Mouse (Mus musculus): ENCODE measurements at regions not wholly inside any gene's neighbourhood (a gene's known extent, or its start where the extent isn't known, plus 50 kb on each side); places are given as distances from the start of the nearest gene placed in this dataset.

DNA sequence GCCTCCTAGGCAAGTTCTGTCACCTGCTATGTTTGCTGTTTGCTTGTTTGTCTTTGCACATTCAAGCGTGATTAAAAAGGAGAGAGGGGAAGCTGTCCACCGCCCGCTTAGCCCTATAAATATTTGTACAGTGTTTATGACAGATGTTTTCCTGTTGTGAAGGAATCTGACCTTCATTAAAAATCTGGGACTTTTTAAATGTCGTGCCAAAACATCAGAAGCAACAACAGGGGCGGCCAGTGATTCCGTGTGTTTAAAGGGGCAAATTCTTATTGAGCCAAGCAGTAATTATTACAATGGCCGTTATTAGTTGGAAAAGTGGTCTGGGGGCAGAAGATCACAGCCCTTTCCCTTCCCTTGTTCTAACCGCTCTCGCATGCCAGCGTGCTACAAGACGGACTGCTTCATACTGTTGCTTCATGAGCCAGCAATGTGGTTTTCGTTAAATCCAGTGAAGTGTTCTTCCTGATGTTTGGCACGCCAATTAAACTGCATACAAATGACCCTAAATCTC lies 119.3 kb downstream of the Gas1 start:
- no peak for DNase-seq

GRCm38 (mm10) chr13:60054531-60054930 lies 122.6 kb downstream of the Gas1 start:
- DNase-seq = no peak

DNA sequence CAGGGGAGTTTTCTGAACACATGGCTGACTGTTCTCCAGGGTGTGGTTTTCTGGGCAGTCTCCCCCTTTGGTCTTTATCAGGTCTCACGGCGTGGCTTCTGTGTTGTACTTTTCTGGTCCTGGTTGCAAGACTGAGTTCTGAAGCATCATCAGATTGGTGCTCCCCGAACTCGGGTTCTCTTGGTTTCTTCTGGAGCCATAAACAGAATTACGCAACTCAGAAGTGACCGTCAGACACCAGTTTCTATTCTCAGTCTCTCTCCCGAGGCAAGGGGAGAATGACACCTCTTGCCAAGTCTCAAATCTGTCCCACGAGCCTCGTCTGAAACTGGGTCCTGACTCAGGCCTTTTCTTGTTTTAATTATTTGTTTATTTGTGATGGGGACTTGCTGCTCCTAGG lies 123.1 kb downstream of the Gas1 start:
- no peak for DNase-seq

DNA sequence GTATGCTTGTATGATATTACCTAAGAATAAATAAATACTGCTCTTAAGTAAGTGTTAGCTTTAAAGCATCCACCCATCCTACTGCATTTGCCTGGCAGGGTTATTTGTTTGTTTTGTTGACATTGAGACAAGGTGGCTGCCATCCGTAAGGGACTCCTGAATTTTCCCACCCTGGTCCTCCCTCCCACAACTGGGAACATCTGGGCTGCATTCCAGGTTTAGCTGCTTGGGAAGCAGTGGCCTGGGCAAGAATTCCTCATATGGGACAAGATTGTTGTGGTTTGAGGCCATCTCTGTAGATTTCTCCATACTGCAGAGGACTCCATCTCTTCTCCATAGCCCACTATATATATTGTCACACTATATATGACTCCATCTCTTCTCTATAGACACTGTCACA lies 125.3 kb downstream of the Gas1 start:
- DNase-seq = no peak

DNA sequence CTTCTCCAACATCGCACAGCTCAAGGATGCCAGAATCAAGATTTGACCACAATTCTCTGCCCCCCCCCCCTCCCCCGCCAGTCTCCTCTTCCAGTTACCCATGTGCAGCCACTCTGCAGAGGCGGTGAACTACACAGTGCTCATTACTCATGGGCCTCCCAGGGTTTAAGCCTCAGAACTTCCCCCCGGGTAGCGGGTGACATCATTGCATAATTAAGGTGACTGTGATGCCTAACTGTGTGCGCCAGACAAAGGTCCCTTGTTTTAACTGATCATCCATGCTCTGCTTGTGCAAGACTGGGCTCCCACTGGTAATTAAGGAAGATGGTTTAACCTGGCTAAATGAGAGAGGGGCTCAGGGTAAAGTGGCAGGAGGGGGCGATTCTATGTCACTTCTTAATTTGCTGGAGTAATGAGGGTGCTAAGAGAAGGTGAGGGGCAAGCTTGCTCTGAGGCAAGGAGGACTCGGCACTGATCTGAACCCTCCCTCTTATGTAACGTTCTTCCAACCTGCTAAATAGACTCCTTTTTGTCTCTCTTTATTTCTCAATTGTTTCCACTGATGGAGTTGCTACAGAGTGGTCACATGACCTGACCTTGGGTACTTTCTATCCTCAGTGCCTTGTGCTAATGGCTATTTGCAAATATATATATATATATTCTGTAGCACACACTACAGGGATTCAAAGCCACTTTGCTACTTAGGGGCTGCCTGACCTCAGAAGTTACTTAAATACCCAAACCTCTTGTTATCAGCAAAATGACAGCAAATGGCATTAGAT lies 126.2 kb downstream of the Gas1 start:
- peak; percentile 67 for DNase-seq

DNA sequence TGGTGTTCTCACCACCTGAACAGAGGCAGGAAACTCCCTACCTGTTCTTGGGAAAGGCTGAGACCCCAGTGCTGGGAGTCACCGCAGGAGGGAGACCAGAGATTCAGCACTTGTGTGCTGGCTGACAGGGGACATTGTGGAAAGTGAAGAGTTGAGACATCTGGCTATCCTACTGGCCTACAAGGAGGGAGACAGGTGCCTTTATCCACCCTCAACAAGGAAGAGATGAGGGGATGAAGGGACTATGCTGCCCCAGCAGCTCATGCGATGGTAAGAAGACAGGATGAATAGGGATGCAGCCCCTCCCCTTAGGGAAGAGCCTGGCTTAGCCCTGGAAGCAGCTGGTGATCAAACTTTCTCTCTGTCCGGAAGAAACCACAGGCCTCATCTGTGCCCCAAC lies 127.5 kb downstream of the Gas1 start:
- DNase-seq = no peak

DNA sequence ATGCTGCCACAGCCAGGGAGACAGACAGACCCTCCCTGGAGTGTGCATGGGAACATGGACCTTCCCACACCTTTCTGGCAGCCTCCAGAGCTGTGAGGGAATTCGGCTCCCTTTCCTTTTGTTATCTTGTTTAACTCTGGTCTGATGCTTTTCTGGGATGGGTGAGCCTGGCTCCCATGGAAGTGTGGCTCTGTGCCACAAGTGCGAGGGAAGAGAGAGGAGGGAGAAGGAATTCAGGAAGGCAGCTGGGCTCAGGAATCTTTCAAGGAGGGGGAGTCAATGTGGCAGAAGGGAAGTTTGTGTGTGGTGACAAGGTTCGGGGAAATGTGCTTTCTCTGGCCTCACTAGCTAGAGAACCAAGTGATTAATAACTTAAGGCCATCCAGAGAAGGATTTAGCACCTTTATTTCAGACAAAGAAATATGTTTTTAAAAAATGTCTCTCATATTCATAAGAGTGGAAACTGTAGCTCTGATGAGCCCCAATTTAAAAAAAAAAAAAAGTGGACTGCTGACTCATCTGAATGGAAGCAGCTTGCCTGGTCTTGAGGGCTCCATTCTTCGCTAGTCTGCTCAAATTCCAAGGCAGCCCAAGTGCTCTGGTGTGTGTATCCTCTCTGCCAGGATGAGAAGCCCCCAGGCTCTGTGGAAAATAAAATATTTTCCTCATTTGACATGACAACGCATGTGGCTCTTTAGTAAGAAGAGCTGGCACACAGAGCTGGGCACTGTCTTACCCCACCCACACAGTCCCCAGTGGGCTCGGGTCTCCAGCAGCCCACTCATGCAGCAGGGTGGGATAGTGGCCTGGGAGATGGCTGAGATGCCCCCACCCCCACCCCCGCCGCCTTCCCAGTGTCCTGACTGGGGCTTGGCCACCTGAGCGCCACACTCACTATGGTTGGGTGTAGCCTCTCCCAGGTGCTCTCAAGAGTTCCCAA lies 129.1 kb downstream of the Gas1 start:
- peak; percentile 45 for DNase-seq

GRCm38 (mm10) chr13:60045752-60046151 lies 131.4 kb downstream of the Gas1 start:
- no peak for DNase-seq

DNA sequence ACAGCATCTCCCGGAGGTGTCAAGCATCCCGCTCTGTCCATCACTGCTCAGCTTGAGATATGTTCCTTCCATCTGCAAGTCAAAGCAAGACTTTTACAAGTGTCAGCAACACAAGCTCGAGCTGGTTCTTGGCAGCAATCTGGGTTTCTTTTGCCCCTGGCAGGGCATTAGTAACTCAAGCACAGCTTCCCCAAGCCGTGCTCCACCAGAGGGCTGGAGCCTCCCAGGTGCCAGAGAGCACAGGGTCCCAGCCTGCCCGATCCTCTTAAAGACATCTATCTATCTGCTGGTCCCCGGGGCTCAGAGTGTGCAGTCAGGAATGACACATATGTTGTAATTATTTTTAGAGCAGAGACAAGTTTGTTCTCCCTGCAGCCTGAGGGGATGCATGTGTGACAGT lies 132.3 kb downstream of the Gas1 start:
- DNase-seq = no peak

- no peak for DNase-seq
These were observed 134.7 kb downstream of the Gas1 start for GRCm38 (mm10) chr13:60042443-60042842.

- no peak for DNase-seq
These were observed 141.5 kb downstream of the Gas1 start for GRCm38 (mm10) chr13:60035536-60036130.

GRCm38 (mm10) chr13:60033116-60033515 lies 144.0 kb downstream of the Gas1 start:
- no peak for DNase-seq

GRCm38 (mm10) chr13:60032586-60032985 lies 144.6 kb downstream of the Gas1 start:
- no peak for DNase-seq

GRCm38 (mm10) chr13:60029591-60029990 lies 147.6 kb downstream of the Gas1 start:
- no peak for DNase-seq

GRCm38 (mm10) chr13:60020175-60020487 lies 157.0 kb downstream of the Gas1 start:
- DNase-seq = no peak

DNA sequence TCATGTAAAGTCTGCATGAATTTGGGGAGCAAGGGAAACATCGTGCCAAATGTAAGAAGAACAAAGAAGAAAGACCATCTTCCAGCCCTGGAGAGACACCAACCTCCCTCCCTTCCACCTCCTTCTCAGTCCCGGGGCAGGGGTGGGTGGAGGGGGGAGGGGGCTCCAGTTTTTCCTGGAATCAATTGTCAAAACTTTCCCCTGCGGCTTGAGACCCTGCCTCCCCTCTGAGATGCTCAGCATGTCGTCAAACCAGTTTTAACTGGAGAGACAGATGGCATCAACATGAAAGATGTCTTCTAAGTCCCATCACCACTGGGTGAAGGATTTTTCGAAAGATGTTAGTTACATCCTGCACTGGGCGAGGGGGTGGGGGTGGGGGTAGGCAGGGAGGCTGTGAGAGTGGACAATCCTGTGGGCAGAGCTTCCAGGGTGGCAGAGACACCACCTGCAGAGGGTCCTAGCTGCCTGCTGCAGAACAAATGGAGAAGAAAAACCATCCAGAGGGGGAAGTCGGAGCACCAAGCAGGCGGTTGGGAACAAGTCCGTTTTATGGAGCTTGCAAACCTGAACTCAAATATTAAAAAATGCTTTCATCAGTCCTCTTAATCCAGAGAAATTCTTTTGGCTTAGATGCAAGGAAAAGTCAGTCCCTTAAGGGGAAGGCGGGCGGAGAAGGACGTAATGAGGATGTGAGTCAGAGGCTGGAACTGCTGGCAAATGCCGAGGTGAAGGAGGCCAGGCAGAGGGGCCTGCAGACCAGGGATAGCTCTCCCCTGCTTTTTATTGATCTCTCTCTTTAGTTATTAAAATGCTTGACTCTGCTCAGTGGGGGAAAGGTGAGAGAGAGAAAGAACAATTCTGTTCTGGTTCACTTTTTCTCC lies 157.6 kb downstream of the Gas1 start:
- no peak for DNase-seq

GRCm38 (mm10) chr13:60015854-60016366 lies 161.3 kb downstream of the Gas1 start:
- DNase-seq = no peak

GRCm38 (mm10) chr13:60012046-60012813 lies 164.9 kb downstream of the Gas1 start:
- DNase-seq = peak; percentile 28

GRCm38 (mm10) chr13:60011092-60011491 lies 166.1 kb downstream of the Gas1 start:
- DNase-seq = no peak

GRCm38 (mm10) chr13:60007593-60007992 lies 169.6 kb downstream of the Gas1 start:
- DNase-seq = no peak

- no peak for DNase-seq
These were observed 170.1 kb downstream of the Gas1 start for GRCm38 (mm10) chr13:60007031-60007430.
